Mouse (Mus musculus) limb, embryonic 12.5 days (tissue): ENCODE measurements at regions not wholly inside any gene's neighbourhood (a gene's known extent, or its start where the extent isn't known, plus 50 kb on each side); places are given as distances from the start of the nearest gene placed in this dataset.

Experiments
- ATAC-seq: fragments of 200-750 bp; cut with Nextera tagmentation; 2 replicates; pipeline ENCODE4 v1.8.0; 2017; ENCODE audit warnings: low read depth, moderate TSS enrichment; ENCODE audit not compliant: insufficient number of reproducible peaks, insufficient read depth, low FRiP score, low TSS enrichment
- H3K27ac ChIP-seq: fragments of 300-500 bp; sonication (generic); 2 replicates; pipeline ENCODE4 v1.5.1; 2016; ENCODE audit warnings: mild to moderate bottlenecking, moderate library complexity
- H3K27me3 ChIP-seq: fragments of 300-500 bp; sonication (generic); 2 replicates; pipeline ENCODE4 v1.6.1; 2016; ENCODE audit warnings: mild to moderate bottlenecking, moderate library complexity
- H3K36me3 ChIP-seq: fragments of 300-500 bp; sonication (generic); 2 replicates; pipeline ENCODE4 v1.6.1; 2016; ENCODE audit warnings: mild to moderate bottlenecking, moderate library complexity
- H3K4me1 ChIP-seq: fragments of 300-500 bp; sonication (generic); replicated peaks from 2 replicates; pipeline ENCODE4 v1.6.1; 2016
- H3K4me2 ChIP-seq: fragments of 300-500 bp; sonication (generic); 2 replicates; pipeline ENCODE4 v1.6.1; 2016; ENCODE audit warnings: mild to moderate bottlenecking, moderate library complexity
- H3K4me3 ChIP-seq: fragments of 300-500 bp; sonication (generic); replicated peaks from 2 replicates; pipeline ENCODE4 v1.5.1; 2016; ENCODE audit warnings: mild to moderate bottlenecking
- H3K9ac ChIP-seq: fragments of 300-500 bp; sonication (generic); replicated peaks from 2 replicates; pipeline ENCODE4 v1.6.1; 2016; ENCODE audit warnings: mild to moderate bottlenecking, moderate library complexity
- H3K9me3 ChIP-seq: fragments of 300-500 bp; sonication (generic); 2 replicates; pipeline ENCODE4 v1.6.1; 2016; ENCODE audit warnings: mild to moderate bottlenecking, moderate library complexity
- WGBS: fragments of 180-500 bp; shearing (Covaris S2); methylation state at CpG from one replicate; pipeline ENCODE4 v1.1.7; 2016; 5-methylcytosine and 5-hydroxymethylcytosine counted together

DNA sequence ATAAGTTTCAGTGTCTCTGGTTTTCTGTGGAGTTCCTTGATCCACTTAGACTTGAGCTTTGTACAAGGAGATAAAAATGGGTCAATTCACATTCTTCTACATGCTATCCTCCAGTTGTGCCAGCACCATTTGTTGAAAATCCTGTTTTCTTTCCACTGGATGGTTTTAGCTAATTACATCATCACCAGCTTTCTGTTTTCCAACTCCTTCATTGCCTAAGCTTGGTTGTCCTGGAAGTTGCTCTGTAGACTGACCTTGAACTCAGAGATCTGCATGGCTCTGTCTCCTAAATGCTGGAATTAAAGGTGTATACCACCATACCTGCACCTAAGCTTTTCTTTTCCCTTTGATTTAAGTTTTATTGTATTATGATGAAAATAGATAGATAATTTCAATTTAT, 306.2 kb downstream of the Etaa1 start:
- no peaks in the 10 kb centered on the region for H3K27me3 ChIP-seq
- no peak overlapping the region for H3K27ac ChIP-seq
- ATAC-seq, result no peak
- H3K9ac ChIP-seq, result no peak overlapping the region
- no peaks in the 10 kb centered on the region for H3K4me1 ChIP-seq
- H3K4me3 ChIP-seq, result no peak overlapping the region
- H3K4me2 ChIP-seq, result no peak overlapping the region
- H3K36me3 ChIP-seq, result no peaks in the 10 kb centered on the region
- H3K9me3 ChIP-seq, result no peaks in the 10 kb centered on the region

DNA sequence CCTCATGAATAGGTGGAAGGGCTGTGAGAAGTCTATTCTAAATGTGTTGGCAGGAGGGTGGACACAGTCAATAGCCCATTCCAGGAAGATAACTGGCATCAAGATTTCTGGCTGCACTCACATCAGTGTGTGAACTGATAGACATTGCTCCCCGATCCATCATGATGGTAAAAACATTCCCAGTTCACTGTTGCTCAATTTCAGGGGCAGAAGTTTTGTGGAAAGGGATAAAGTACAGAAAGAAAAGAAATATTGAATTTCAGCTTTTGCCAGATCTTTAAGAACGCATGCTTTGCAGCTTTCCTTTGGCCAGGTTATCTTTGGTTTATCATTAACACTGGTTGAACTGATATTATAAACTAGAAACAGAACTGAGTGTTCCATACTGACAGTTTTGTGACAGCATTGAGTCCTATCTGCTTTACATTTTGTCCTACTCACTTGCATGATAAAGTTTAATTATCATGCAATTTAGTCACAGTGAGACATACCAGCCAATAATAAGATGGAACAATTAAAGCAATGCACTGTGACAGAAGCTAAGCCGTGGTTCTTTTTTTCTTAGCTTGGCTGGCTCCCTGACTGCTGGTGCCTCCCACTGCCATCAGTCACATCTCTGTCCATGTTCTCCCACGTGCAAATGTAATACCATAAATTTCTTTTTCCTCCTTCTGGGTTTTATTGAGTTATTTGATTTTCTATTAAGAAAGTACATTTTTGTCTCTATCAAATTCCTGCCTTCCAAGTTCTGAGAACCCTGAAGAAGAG, 302.1 kb downstream of the Etaa1 start:
- H3K9me3 ChIP-seq, result no peaks in the 10 kb centered on the region
- no peaks in the 10 kb centered on the region for H3K36me3 ChIP-seq
- no peak overlapping the region for H3K4me2 ChIP-seq
- 76% methylated on average over 4 of the region's 4 CpGs for WGBS
- ATAC-seq, result no peak
- H3K27ac ChIP-seq, result no peak overlapping the region
- peaks cover 11% of the 10 kb centered on the region; the same call in 1 of the 2 replicates for H3K27me3 ChIP-seq
- no peak overlapping the region for H3K9ac ChIP-seq
- H3K4me1 ChIP-seq, result no peaks in the 10 kb centered on the region
- no peak overlapping the region for H3K4me3 ChIP-seq

DNA sequence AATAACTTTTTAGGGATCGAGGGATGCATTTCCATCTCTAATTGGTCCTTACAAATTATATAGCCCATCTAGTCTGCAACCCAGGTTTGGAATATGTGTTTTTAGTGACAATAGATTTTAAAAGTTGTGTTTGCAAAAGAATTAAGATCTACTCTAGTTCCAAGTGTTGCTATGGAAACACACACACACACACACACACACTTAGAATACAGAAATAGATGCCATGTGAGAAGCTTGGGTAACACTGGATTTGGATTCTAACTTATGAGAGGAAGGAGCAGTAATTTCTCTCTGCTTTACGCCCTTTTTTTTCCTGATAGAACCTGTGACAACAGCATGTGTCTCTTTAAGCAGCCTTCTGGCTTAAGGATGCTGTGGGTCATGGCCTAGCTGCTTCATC, 297.8 kb downstream of the Etaa1 start:
- peaks cover 9% of the 10 kb centered on the region; the same call in 1 of the 2 replicates for H3K4me1 ChIP-seq
- no peak overlapping the region for H3K4me3 ChIP-seq
- H3K9me3 ChIP-seq, result no peaks in the 10 kb centered on the region
- WGBS, result 94% methylated on average over 2 of the region's 2 CpGs
- no peaks in the 10 kb centered on the region for H3K36me3 ChIP-seq
- no peak for ATAC-seq
- H3K4me2 ChIP-seq, result no peak overlapping the region
- H3K27me3 ChIP-seq, result peaks cover 34% of the 10 kb centered on the region
- no peak overlapping the region for H3K9ac ChIP-seq
- no peak overlapping the region for H3K27ac ChIP-seq

DNA sequence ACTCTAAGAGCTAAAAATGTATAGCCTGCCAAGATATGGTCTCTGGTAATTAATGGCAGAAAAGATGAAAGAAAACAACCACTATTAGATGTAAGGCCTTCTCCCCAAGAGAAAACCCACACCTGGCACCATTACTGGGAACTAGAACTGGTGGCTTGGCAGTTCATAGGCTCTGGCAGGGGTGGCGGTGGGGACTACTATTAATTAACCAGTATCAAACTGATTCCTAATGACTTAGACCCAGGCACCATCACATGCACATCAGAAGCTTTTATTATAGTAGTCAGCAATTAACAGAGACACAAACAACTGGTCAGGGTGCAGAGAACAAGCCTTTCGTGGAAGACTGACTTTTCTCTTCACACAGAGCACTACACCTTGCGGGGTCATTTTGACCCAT, 296.0 kb downstream of the Etaa1 start:
- H3K9me3 ChIP-seq, result no peaks in the 10 kb centered on the region
- 78% methylated on average over 3 of the region's 3 CpGs for WGBS
- H3K9ac ChIP-seq, result no peak overlapping the region
- H3K4me3 ChIP-seq, result no peak overlapping the region
- peaks cover 9% of the 10 kb centered on the region; the same call in 1 of the 2 replicates for H3K4me1 ChIP-seq
- peaks cover 39% of the 10 kb centered on the region for H3K27me3 ChIP-seq
- ATAC-seq, result no peak
- H3K27ac ChIP-seq, result no peak overlapping the region
- H3K4me2 ChIP-seq, result no peak overlapping the region
- H3K36me3 ChIP-seq, result no peaks in the 10 kb centered on the region

DNA sequence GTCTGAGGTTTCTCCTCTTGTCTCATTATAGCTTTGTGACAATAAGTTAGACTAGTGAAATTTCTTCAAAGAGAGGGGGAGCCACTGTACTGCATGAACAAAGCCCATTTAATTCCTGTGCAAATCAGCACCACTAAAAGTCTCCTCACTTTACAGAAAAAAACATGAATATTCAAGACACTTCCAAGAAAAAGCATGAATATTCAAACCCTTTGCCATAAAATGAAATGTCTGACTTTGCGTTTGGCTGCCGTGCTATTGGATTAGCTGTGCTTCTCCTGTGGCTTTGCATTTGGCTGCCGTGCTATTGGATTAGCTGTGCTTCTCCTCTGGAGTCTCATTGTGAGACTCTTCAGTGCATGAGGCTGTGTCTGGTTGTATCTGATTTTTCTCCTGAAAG, 295.4 kb downstream of the Etaa1 start:
- no peak for ATAC-seq
- WGBS, result 83% methylated on average over 3 of the region's 3 CpGs
- H3K27me3 ChIP-seq, result peaks cover 39% of the 10 kb centered on the region

DNA sequence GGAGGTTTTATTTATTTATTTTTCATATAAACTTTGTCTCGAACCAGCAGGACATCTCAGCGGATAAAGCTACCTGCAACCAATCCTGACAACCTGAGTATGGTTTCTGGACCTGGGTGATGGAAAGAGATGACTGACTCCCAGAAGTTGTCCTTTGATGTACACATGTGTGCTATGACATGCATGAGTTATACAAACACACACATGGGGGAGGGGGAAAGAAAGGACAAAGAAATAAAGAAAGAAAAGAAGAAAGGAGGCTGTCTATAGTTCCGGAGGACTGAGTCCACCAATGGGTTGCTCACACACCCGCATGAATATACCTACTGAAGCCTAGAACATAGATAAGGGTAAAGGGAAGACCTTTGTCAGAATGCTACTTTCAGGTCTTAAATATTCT, 295.0 kb downstream of the Etaa1 start:
- no peak for ATAC-seq
- H3K27me3 ChIP-seq, result peaks cover 39% of the 10 kb centered on the region
- H3K4me3 ChIP-seq, result no peak overlapping the region
- no peak overlapping the region for H3K27ac ChIP-seq
- no peaks in the 10 kb centered on the region for H3K36me3 ChIP-seq
- 91% methylated on average over 4 of the region's 4 CpGs for WGBS
- no peak overlapping the region for H3K4me2 ChIP-seq
- H3K9ac ChIP-seq, result no peak overlapping the region
- H3K4me1 ChIP-seq, result peaks cover 13% of the 10 kb centered on the region; the same call in 1 of the 2 replicates
- no peaks in the 10 kb centered on the region for H3K9me3 ChIP-seq

More for the DNA sequence above, 295.4 kb downstream of the Etaa1 start:
- Histone ChIP-seq H3K4me1 (peaks cover 9% of the 10 kb centered on the region; the same call in 1 of the 2 replicates), H3K36me3 (no peaks in the 10 kb centered on the region), H3K4me3 (no peak overlapping the region), H3K4me2 (no peak overlapping the region), H3K9ac (no peak overlapping the region), H3K9me3 (no peaks in the 10 kb centered on the region), H3K27ac (no peak overlapping the region)

DNA sequence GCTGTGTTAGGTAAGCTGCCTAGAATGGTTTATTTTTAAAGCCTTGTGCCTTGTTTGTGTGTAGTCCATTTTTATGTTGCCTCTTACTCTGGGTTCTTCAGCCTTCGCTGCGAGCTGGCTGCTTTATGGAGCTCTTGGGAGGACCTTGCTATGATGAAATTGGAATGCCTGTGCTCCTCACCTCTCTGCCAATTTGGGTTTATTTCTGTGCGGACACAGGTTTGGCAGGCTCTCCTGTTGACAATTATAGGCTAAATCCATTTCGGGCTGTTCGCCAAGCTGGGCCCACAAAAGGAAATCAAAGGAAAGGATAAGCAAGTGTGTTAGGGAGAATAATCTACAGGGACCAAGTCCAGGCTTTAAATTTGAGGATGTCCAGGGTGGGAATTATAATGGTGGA, 289.8 kb downstream of the Etaa1 start:
- no peaks in the 10 kb centered on the region for H3K36me3 ChIP-seq
- H3K4me3 ChIP-seq, result no peak overlapping the region
- no peaks in the 10 kb centered on the region for H3K9me3 ChIP-seq
- no peak overlapping the region for H3K27ac ChIP-seq
- H3K4me1 ChIP-seq, result peaks cover 21% of the 10 kb centered on the region; the same call in 1 of the 2 replicates
- no peak overlapping the region for H3K4me2 ChIP-seq
- peaks cover 9% of the 10 kb centered on the region for H3K27me3 ChIP-seq
- 41% methylated on average over 5 of the region's 5 CpGs for WGBS
- H3K9ac ChIP-seq, result no peak overlapping the region
- peak; percentile 63; the same call in 1 of the 2 replicates for ATAC-seq

DNA sequence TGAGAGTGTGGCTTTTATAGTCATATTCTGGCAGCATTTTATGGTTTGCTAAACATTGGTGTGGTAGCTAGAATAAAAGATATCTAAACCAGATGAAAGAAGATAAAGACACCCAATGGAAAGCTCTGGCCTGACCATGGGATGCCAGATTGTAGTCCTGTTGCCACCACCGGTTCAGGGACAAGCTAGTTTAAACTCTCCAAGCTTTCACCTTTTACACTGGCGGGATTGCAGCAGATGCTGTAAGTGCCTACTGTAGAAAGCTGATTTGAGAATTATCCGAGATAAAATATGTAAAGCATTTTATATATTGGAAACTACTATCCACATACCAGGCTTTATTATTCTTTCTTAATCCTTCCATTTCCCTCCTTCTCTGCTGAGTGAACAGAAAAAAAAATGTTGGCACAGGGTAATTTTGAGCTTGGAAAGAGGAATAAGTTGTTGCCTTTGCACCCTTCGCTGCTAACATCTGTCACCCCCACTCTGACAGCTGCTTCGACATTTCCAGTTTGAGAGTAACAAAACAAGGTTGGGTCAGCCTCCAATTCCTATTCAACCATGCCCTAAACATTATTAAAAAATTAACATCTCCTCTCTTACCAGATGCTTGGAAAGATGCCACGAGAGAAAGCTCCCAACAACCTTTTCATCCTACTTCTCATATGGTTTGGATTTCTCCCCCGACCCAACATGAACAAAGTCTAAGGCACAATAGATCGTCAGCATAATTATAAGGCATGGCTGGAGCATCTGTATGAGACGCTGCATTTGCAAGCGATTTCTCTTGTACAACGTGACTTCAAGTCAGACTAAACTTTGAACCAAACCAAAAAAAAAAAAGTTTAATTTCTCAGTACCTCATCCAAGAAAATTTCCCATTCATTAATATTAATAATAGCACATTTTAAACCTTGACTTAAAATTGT, 287.8 kb downstream of the Etaa1 start:
- Histone ChIP-seq H3K4me2 (no peak overlapping the region), H3K27me3 (peaks cover 4% of the 10 kb centered on the region), H3K36me3 (no peaks in the 10 kb centered on the region), H3K9ac (no peak overlapping the region), H3K9me3 (no peaks in the 10 kb centered on the region), H3K27ac (no peak overlapping the region), H3K4me1 (peaks cover 12% of the 10 kb centered on the region; the same call in 1 of the 2 replicates), H3K4me3 (no peak overlapping the region)
- WGBS, result 70% methylated on average over 11 of the region's 11 CpGs
- no peak for ATAC-seq

DNA sequence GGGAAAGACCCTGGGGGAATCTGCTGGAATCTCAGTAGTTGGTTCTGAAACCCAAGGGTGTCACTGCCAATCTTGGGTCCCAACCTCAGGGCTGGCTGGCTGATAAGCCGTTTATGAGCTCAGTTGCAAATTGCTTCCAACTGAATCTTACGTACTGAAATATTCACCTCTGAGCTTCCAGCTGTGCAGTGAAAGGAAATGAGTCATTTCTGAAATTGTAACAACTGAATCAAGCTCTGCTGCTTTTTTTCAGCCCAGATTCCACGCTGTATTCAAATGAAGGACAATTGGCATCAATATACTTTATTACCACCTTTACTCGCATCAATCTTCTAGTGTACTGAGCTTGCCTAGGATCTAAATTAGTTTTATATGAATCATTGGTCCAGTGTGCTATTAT, 272.7 kb downstream of the Etaa1 start:
- Histone ChIP-seq H3K9ac (no peak overlapping the region), H3K4me3 (no peak overlapping the region), H3K4me1 (no peaks in the 10 kb centered on the region), H3K27ac (no peak overlapping the region), H3K36me3 (no peaks in the 10 kb centered on the region), H3K9me3 (peaks cover 7% of the 10 kb centered on the region), H3K4me2 (no peak overlapping the region), H3K27me3 (no peaks in the 10 kb centered on the region)
- WGBS, result 60% methylated on average over 4 of the region's 4 CpGs
- no peak for ATAC-seq

DNA sequence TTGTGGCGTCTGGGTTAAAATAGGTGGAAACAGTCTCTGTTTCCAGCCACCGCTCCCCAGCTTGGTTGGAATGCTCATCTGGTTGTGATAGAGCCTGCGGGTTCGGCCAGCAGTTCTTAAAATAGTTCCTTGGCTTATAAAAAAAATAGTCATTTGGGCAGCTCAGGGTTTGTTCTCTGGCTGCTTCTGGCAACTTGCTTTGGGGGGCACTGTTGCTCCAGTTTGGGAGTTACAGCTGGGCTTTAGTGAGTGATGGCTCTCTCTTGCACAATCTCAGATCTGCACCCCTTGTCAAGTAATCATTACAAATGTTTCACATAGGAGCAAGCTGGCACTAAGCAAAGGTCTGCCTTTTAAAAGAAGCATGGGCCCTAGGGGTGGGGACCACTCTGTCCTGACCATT, 268.0 kb downstream of the Etaa1 start:
- H3K4me1 ChIP-seq, result no peaks in the 10 kb centered on the region
- no peaks in the 10 kb centered on the region for H3K36me3 ChIP-seq
- H3K9ac ChIP-seq, result no peak overlapping the region
- peaks cover 7% of the 10 kb centered on the region for H3K9me3 ChIP-seq
- no peak overlapping the region for H3K27ac ChIP-seq
- H3K4me3 ChIP-seq, result no peak overlapping the region
- no peaks in the 10 kb centered on the region for H3K27me3 ChIP-seq
- peak; percentile 47; the same call in 1 of the 2 replicates for ATAC-seq
- WGBS, result 5% methylated on average over 4 of the region's 4 CpGs
- no peak overlapping the region for H3K4me2 ChIP-seq

DNA sequence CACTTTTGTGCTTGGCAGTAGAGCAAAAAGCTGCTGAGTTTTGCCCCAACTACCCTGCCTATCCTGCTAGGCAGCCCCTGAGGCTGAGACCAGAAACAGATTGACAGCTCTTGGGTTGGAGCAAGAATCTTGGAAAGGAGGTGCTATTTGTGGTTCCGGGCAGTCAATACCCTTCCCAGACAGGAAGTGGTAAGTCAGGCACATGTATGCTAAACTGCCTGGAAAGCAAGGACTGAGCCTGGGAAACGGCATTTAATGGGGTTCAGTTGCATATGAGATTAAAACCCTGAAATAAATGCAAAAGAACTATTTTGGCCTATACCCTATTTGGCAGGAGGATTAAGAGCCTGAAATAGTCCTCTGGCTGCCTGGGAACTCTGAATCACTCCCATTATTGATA, 266.9 kb downstream of the Etaa1 start:
- Histone ChIP-seq H3K4me3 (no peak overlapping the region), H3K4me2 (no peak overlapping the region), H3K4me1 (no peaks in the 10 kb centered on the region), H3K27ac (no peak overlapping the region; the same call in 1 of the 2 replicates), H3K27me3 (no peaks in the 10 kb centered on the region), H3K36me3 (no peaks in the 10 kb centered on the region), H3K9ac (no peak overlapping the region), H3K9me3 (peaks cover 7% of the 10 kb centered on the region)
- WGBS, result 40% methylated on average over 2 of the region's 2 CpGs
- no peak for ATAC-seq
